12 mouse cellular contexts compared by ENCODE assay signal in the genomic region with DNA sequence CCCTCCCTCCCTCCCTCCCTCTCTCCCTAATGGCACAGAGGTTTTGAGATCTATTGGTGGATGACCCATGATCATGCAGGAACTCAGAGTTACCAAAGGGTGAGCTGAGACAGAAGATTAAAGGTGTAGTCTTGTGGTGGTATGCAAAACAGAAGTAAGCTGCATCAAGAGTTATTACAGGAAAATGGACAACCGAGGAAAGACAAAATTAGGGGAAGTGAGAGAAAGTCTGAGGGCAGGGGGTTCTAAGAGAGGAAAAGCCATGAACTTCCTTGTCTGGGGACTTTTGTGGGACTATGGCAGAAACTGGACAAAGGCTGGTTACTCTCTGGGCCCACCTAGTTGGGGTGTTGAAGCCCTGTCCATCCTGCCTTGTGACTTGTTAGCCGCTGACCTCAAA. TPM values are rescaled to one million over a fixed set of nuclear protein-coding genes. Genes with fewer than 3 reads are reported as not detected.
"Had no signal": no experiment of that assay in that cellular context is flagged by ENCODE, and none has a peak within 500 bp of the region (broad histone marks: within the 10 kb centered on the region; RNA-seq: fewer than 3 reads in every experiment).

No protein-coding gene starts in this region.

RNA-seq across cellular contexts. Expression of a gene that starts 11.1 kb away (rescaled TPM):
- total RNA-seq: heart, postnatal 10 days; heart, postnatal 14 days; heart, postnatal 25 days; heart, postnatal 36 days; heart, postnatal 4 days; hindbrain, postnatal 0 days; layer of hippocampus, adult 18-20 months; layer of hippocampus, adult 2 months; layer of hippocampus, postnatal 10 days; layer of hippocampus, postnatal 25 days; layer of hippocampus, postnatal 36 days; left cerebral cortex, adult 18-20 months had no signal
